Mouse (Mus musculus): ENCODE results near the gene Arfip2.
A peak's percentile ranks its signal among the peaks of the same experiment; 100 is the strongest.

Arfip2 gene

GRCm38 (mm10) chr7:105640233-105640893 is at the start of gene Arfip2, which contains the start of gene Gm45799:
Arfip2 (minus strand) TSS chr7:105640416.
Gm45799 (plus strand) TSS chr7:105640552.
- DNase-seq (ENCODE audit: extremely low spot score), result peak; percentile 95

- peak; percentile 18 for DNase-seq (ENCODE audit: extremely low spot score)
Measured at GRCm38 (mm10) chr7:105685541-105686197, 45.5 kb upstream of the Arfip2 start.

- DNase-seq (ENCODE audit: extremely low spot score), result peak; percentile 79
Measured at GRCm38 (mm10) chr7:105650639-105651435, 10.6 kb upstream of the Arfip2 start, which contains the start of gene Dnhd1. Dnhd1 (plus strand) TSS chr7:105650827.

- DNase-seq (ENCODE audit: extremely low spot score), result no peak
Measured at GRCm38 (mm10) chr7:105641936-105642335, 1.7 kb upstream of the Arfip2 start.

- DNase-seq (ENCODE audit: extremely low spot score), result no peak
Measured at GRCm38 (mm10) chr7:105640894-105641255, 659 bp upstream of the Arfip2 start.

GRCm38 (mm10) chr7:105639756-105640155 is 460 bp downstream of the Arfip2 start, which contains the start of gene Timm10b:
Timm10b (plus strand) TSS chr7:105640056.
- DNase-seq (ENCODE audit: extremely low spot score), result no peak

- no peak for DNase-seq (ENCODE audit: extremely low spot score)
Measured at GRCm38 (mm10) chr7:105639304-105639703, 912 bp downstream of the Arfip2 start.

- DNase-seq (ENCODE audit: extremely low spot score), result no peak
Measured at GRCm38 (mm10) chr7:105638776-105639175, 1.4 kb downstream of the Arfip2 start.

- DNase-seq (ENCODE audit: extremely low spot score), result no peak
Measured at GRCm38 (mm10) chr7:105635726-105636125, 4.5 kb downstream of the Arfip2 start.

- no peak for DNase-seq (ENCODE audit: extremely low spot score)
Measured at GRCm38 (mm10) chr7:105634272-105634920, 5.8 kb downstream of the Arfip2 start.

GRCm38 (mm10) chr7:105633801-105634135 is 6.4 kb downstream of the Arfip2 start:
- no peak for DNase-seq (ENCODE audit: extremely low spot score)

- DNase-seq (ENCODE audit: extremely low spot score), result peak; percentile 93
Measured at GRCm38 (mm10) chr7:105633127-105633800, 7.0 kb downstream of the Arfip2 start, which contains the start of gene Trim3. Trim3 (minus strand) TSS chr7:105633571.

- peak; percentile 35 for DNase-seq (ENCODE audit: extremely low spot score)
Measured at GRCm38 (mm10) chr7:105632551-105632972, 7.7 kb downstream of the Arfip2 start.

- DNase-seq (ENCODE audit: extremely low spot score), result no peak
Measured at GRCm38 (mm10) chr7:105628633-105629032, 11.6 kb downstream of the Arfip2 start.

GRCm38 (mm10) chr7:105625397-105625796 is 14.8 kb downstream of the Arfip2 start:
- no peak for DNase-seq (ENCODE audit: extremely low spot score)

GRCm38 (mm10) chr7:105621646-105622292 is 18.4 kb downstream of the Arfip2 start:
- DNase-seq (ENCODE audit: extremely low spot score), result no peak

GRCm38 (mm10) chr7:105621053-105621452 is 19.2 kb downstream of the Arfip2 start:
- DNase-seq (ENCODE audit: extremely low spot score), result no peak

GRCm38 (mm10) chr7:105619701-105620100 is 20.5 kb downstream of the Arfip2 start:
- no peak for DNase-seq (ENCODE audit: extremely low spot score)

GRCm38 (mm10) chr7:105617810-105618209 is 22.4 kb downstream of the Arfip2 start:
- DNase-seq (ENCODE audit: extremely low spot score), result no peak

- DNase-seq (ENCODE audit: extremely low spot score), result no peak
Measured at GRCm38 (mm10) chr7:105616561-105616960, 23.7 kb downstream of the Arfip2 start.

- no peak for DNase-seq (ENCODE audit: extremely low spot score)
Measured at GRCm38 (mm10) chr7:105615720-105616119, 24.5 kb downstream of the Arfip2 start.
